13 mouse cellular contexts compared by ENCODE assay signal in genomic region chr2:69559380-69559779, GRCm38 (mm10). TPM values are rescaled to one million over a fixed set of nuclear protein-coding genes. Genes with fewer than 3 reads are reported as not detected.
"Had no signal": no experiment of that assay in that cellular context is flagged by ENCODE, and none has a peak within 500 bp of the region (broad histone marks: within the 10 kb centered on the region; RNA-seq: fewer than 3 reads in every experiment).

No protein-coding gene starts in this region.

- H3K27ac ChIP-seq: intestine, embryonic 15.5 days; layer of hippocampus, adult 2 months; limb, embryonic 12.5 days; liver, embryonic 13.5 days; midbrain, embryonic 13.5 days; stomach, postnatal 0 days had no signal

- H3K4me1 ChIP-seq: intestine, embryonic 15.5 days; limb, embryonic 12.5 days; midbrain, embryonic 13.5 days had no signal

- H3K36me3 ChIP-seq: intestine, embryonic 15.5 days; limb, embryonic 12.5 days; liver, embryonic 13.5 days; midbrain, embryonic 13.5 days had no signal

- H3K9me3 ChIP-seq: intestine, embryonic 15.5 days; limb, embryonic 12.5 days; liver, embryonic 13.5 days; midbrain, embryonic 13.5 days had no signal

- H3K4me2 ChIP-seq: intestine, embryonic 15.5 days; limb, embryonic 12.5 days; liver, embryonic 13.5 days; midbrain, embryonic 13.5 days had no signal

- DNase-seq: liver; liver, embryonic 13.5 days; liver, postnatal 0 days; lung, postnatal 36 days; thymus, postnatal 4 days had no signal

- H3K27me3 ChIP-seq: intestine, embryonic 15.5 days; midbrain, embryonic 13.5 days had no signal

- H3K9ac ChIP-seq: intestine, embryonic 15.5 days; limb, embryonic 12.5 days; liver, embryonic 13.5 days; liver, postnatal 0 days; midbrain, embryonic 13.5 days had no signal

- ATAC-seq: hindbrain, embryonic 16.5 days; intestine, embryonic 15.5 days; liver, postnatal 0 days; lung, postnatal 0 days; midbrain, embryonic 13.5 days had no signal

- H3K4me3 ChIP-seq: intestine, embryonic 15.5 days; layer of hippocampus, adult 2 months; limb, embryonic 12.5 days; liver, embryonic 13.5 days; midbrain, embryonic 13.5 days; myocyte had no signal

RNA-seq across cellular contexts. Expression of gene Lrp2, which starts 26.5 kb away (rescaled TPM):
- polyA plus RNA-seq: limb, embryonic 12.5 days had no signal
